Mouse (Mus musculus) kidney, adult 9 months (tissue): Measurements from ENCODE around the gene Tcf21.

Source experiments
- DNase-seq: peaks from one replicate; pipeline ENCODE4 v3.0.0; 2022

Gene Tcf21

GRCm38 (mm10) chr10:22815461-22816236, 4.3 kb downstream of the Tcf21 start:
- DNase-seq: no peak

- no peak for DNase-seq
Observed at GRCm38 (mm10) chr10:22814771-22815170, 5.2 kb downstream of the Tcf21 start.

- DNase-seq: no peak
Observed at GRCm38 (mm10) chr10:22814294-22814693, 5.7 kb downstream of the Tcf21 start.

GRCm38 (mm10) chr10:22813317-22813960, 6.5 kb downstream of the Tcf21 start:
- no peak for DNase-seq

GRCm38 (mm10) chr10:22811921-22812320, 8.1 kb downstream of the Tcf21 start:
- DNase-seq: peak; percentile 31

GRCm38 (mm10) chr10:22782684-22783083, 37.3 kb downstream of the Tcf21 start:
- peak; percentile 12 for DNase-seq

- DNase-seq: peak; percentile 17
Observed at GRCm38 (mm10) chr10:22781466-22781865, 38.5 kb downstream of the Tcf21 start.

- peak; percentile 19 for DNase-seq
Observed at GRCm38 (mm10) chr10:22777939-22778338, 42.0 kb downstream of the Tcf21 start.

- peak; percentile 57 for DNase-seq
Observed at GRCm38 (mm10) chr10:22776007-22776698, 43.8 kb downstream of the Tcf21 start.

GRCm38 (mm10) chr10:22775456-22775855, 44.5 kb downstream of the Tcf21 start:
- DNase-seq: no peak

- no peak for DNase-seq
Observed at GRCm38 (mm10) chr10:22774626-22775025, 45.3 kb downstream of the Tcf21 start.
